Mouse (Mus musculus) liver, embryonic 13.5 days (tissue): ENCODE data around the gene Ube2q1. TPM values are rescaled to one million over a fixed set of nuclear protein-coding genes. Genes with fewer than 3 reads are reported as not detected.

Experiments
- ATAC-seq: fragments of 200-750 bp; cut with Nextera tagmentation; 2 replicates; pipeline ENCODE4 v1.8.0; 2017; ENCODE audit warnings: low read depth, mild to moderate bottlenecking, moderate number of reproducible peaks, moderate library complexity
- DNase-seq: peaks from one replicate; pipeline ENCODE4 v3.0.0; 2022
- H3K27ac ChIP-seq: fragments of 300-500 bp; sonication (generic); 2 replicates; pipeline ENCODE4 v1.5.1; 2015; ENCODE audit warnings: moderate library complexity, mild to moderate bottlenecking, inconsistent platforms
- H3K27me3 ChIP-seq: fragments of 300-500 bp; sonication (generic); 2 replicates; pipeline ENCODE4 v1.6.1; 2015; ENCODE audit warnings: mild to moderate bottlenecking, inconsistent platforms
- H3K36me3 ChIP-seq: fragments of 300-500 bp; sonication (generic); 2 replicates; pipeline ENCODE4 v1.6.1; 2015; ENCODE audit warnings: mild to moderate bottlenecking, inconsistent platforms
- H3K4me1 ChIP-seq: fragments of 300-500 bp; sonication (generic); replicated peaks from 2 replicates; pipeline ENCODE4 v1.6.1; 2015; ENCODE audit warnings: inconsistent platforms
- H3K4me2 ChIP-seq: fragments of 300-500 bp; sonication (generic); 2 replicates; pipeline ENCODE4 v1.6.1; 2015; ENCODE audit warnings: inconsistent platforms, mild to moderate bottlenecking, moderate library complexity
- H3K4me3 ChIP-seq: fragments of 300-500 bp; sonication (generic); replicated peaks from 2 replicates; pipeline ENCODE4 v1.5.1; 2015; ENCODE audit warnings: mild to moderate bottlenecking, inconsistent platforms
- H3K9ac ChIP-seq: fragments of 300-500 bp; sonication (generic); 2 replicates; pipeline ENCODE4 v1.6.1; 2015; ENCODE audit warnings: mild to moderate bottlenecking, inconsistent platforms
- H3K9me3 ChIP-seq: fragments of 300-500 bp; sonication (generic); replicated peaks from 2 replicates; pipeline ENCODE4 v1.6.1; 2016; ENCODE audit warnings: inconsistent platforms
- WGBS: fragments of 180-500 bp; shearing (Covaris S2); methylation state at CpG from one replicate; pipeline ENCODE4 v1.1.7; 2015; ENCODE audit not compliant: insufficient replicate concordance; 5-methylcytosine and 5-hydroxymethylcytosine counted together
- polyA plus RNA-seq: library from polyadenylated mRNA; unstranded; fragments of >200 nt; fragmentation: Nextera tagmentation; extraction: Ambion mirVana; gene quantifications from 2 replicates; pipeline ENCODE4 v1.2.1, GENCODE M21; 2015

Ube2q1 gene
- polyA plus RNA-seq, 1 experiment from 2014 or later: 3.5 TPM

DNA sequence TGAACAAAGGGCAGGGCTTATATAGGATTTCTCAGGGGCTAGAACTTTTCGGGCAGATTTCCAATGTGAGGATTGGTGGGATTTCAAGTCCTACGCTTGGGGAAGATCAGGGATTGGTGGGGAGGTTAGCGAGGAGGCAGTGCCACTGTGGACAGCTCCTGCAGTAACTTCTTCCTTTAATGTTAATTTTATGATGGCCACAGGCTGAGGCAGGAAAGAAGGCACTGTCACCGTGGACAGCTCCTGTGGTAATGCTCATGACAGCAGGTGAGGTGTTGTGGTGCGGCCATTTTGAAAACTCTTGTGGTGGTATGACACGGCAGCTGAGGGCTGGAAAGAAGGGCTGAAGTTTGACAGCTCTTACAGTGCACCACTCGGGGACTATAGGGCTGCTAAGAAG lies 3.8 kb upstream of the Ube2q1 start:
- H3K27ac ChIP-seq: no peak overlapping the region
- H3K9ac ChIP-seq: no peak overlapping the region
- WGBS: 61% methylated on average over 7 of the region's 7 CpGs

DNA sequence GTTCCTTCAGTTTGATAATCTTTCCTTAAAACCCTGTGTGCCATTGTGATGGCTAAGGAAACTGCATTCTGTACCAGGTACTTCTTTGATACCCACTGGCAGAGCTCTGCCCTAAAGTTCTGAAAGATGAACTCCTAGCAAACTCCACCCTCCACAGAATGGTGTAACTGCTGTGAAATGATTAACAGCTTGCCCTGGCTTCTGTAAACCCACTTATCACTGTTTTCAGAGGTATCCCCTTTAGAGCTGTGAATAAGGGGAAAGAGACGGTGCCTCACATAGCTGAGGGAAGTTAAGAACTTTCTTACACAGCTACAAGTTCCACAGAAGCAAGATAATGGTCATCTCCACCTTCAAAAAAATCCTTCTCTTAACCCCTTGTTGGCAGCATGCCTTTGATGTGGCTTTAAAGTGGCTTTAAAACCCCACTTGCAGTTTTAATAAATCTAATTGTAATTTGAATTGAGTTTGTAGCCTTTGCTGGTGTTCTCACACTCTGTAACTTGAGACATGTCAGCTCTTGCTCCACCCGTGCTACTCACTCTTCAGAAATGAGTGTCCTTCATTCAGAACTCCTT lies 2.9 kb upstream of the Ube2q1 start:
- Histone ChIP-seq H3K27me3 (peaks cover 6% of the 10 kb centered on the region), H3K4me3 (no peak overlapping the region), H3K9me3 (no peaks in the 10 kb centered on the region), H3K4me1 (peaks cover 48% of the 10 kb centered on the region), H3K9ac (no peak overlapping the region), H3K36me3 (no peaks in the 10 kb centered on the region), H3K27ac (no peak overlapping the region), H3K4me2 (no peak overlapping the region)
- ATAC-seq: no peak
- no peak for DNase-seq
- 31% methylated on average over 2 of the region's 2 CpGs for WGBS

More for the DNA sequence above, 3.8 kb upstream of the Ube2q1 start:
- H3K4me3 ChIP-seq: no peak overlapping the region
- H3K27me3 ChIP-seq: peaks cover 15% of the 10 kb centered on the region
- peaks cover 41% of the 10 kb centered on the region for H3K4me1 ChIP-seq
- H3K9me3 ChIP-seq: no peaks in the 10 kb centered on the region
- no peaks in the 10 kb centered on the region for H3K36me3 ChIP-seq
- no peak for ATAC-seq
- no peak overlapping the region for H3K4me2 ChIP-seq
- no peak for DNase-seq

DNA sequence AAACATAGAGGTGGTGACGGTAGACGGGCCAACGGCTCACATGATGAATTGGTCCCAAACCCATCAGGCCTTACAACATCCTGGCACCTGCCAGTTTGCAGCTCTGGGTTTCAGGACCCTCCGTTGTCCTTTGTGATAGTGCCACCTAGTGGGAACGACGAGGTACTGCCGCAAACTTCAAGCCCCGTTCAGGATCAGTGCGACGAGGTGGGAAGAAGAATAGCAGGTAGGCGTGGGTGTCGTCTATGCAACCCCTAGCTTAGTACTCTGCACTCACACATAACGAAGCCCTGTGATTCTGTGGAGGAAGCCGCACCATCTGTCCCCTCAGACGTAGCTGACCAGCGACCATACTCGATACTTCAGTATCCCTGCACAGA lies 838 bp upstream of the Ube2q1 start:
- DNase-seq (peak; percentile 73), ATAC-seq (peak; percentile 65)
- no peaks in the 10 kb centered on the region for H3K9me3 ChIP-seq
- peak overlapping the region; percentile 98 for H3K4me3 ChIP-seq
- 1% methylated on average over 17 of the region's 17 CpGs for WGBS
- H3K27ac ChIP-seq: peak overlapping the region; percentile 87
- H3K27me3 ChIP-seq: no peaks in the 10 kb centered on the region
- H3K36me3 ChIP-seq: peaks cover 19% of the 10 kb centered on the region
- H3K4me1 ChIP-seq: peaks cover 53% of the 10 kb centered on the region
- peak overlapping the region; percentile 83 for H3K4me2 ChIP-seq
- H3K9ac ChIP-seq: peak overlapping the region; percentile 98

DNA sequence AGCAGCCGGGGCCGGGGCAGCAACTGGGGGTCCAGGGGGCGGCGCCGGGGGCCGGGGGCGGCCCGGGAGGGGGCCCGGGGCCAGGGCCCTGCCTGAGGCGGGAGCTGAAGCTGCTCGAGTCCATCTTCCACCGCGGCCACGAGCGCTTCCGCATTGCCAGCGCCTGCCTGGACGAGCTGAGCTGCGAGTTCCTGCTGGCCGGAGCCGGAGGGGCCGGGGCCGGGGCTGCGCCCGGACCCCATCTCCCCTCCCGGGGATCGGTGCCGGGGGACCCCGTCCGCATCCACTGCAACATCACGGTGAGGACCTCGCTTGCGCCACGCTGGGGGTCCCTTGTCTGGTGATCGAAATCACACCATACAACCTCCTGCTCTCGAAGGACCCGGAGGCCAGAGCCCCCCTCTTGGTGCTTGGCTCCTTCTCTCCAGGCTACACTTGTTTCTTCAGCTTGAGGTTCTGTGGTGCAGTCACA lies 360 bp downstream of the Ube2q1 start:
- H3K4me3 ChIP-seq: peak overlapping the region; percentile 98
- H3K27ac ChIP-seq: peak overlapping the region; percentile 87
- H3K4me2 ChIP-seq: peak overlapping the region; percentile 83
- peaks cover 53% of the 10 kb centered on the region for H3K4me1 ChIP-seq
- no peaks in the 10 kb centered on the region for H3K27me3 ChIP-seq
- DNase-seq (peak; percentile 33), ATAC-seq (peak; percentile 33)
- no peaks in the 10 kb centered on the region for H3K9me3 ChIP-seq
- peak overlapping the region; percentile 98 for H3K9ac ChIP-seq
- peaks cover 29% of the 10 kb centered on the region for H3K36me3 ChIP-seq
- WGBS: under 1% methylated on average over 28 of the region's 37 CpGs

DNA sequence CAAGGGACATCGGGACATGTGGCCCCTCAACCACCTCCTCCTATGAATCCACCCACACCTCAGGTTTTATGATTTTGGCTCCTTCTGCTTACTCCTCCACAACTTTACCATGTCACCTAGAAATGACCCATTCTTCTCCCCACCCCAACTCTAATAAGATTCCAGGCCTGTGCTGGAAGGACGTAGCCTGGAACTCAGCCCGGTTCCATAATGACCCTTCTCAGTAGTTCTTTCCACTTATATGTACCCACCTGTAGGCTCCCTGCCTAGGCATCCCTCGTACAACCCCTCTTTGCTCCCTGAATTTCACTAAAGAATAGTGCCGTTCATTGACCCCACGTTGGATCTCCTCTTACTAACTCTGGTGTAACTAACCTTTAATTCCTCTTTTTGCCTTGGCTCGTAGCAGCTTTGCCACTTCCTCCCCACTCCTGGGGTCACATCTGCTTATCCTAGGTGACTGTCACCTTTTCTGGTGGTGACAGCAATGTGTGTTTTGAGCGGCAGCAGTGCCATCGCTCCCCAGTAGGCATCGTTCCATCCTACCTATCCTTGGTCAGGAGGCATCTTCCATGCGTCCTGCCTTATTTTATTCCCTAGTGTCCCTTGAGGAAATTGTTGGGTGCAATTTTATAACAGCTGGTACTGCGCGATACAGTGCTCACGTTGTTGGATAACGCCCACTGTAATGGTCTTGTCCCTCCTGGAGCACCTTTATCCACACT lies 982 bp downstream of the Ube2q1 start:
- peak overlapping the region; percentile 98 for H3K4me3 ChIP-seq
- no peak for ATAC-seq
- H3K4me1 ChIP-seq: peaks cover 53% of the 10 kb centered on the region
- no peaks in the 10 kb centered on the region for H3K27me3 ChIP-seq
- H3K27ac ChIP-seq: peak overlapping the region; percentile 87
- H3K9ac ChIP-seq: peak overlapping the region; percentile 98
- 25% methylated on average over 15 of the region's 15 CpGs for WGBS
- no peak for DNase-seq
- H3K36me3 ChIP-seq: peaks cover 35% of the 10 kb centered on the region
- no peaks in the 10 kb centered on the region for H3K9me3 ChIP-seq
- peak overlapping the region; percentile 83 for H3K4me2 ChIP-seq

DNA sequence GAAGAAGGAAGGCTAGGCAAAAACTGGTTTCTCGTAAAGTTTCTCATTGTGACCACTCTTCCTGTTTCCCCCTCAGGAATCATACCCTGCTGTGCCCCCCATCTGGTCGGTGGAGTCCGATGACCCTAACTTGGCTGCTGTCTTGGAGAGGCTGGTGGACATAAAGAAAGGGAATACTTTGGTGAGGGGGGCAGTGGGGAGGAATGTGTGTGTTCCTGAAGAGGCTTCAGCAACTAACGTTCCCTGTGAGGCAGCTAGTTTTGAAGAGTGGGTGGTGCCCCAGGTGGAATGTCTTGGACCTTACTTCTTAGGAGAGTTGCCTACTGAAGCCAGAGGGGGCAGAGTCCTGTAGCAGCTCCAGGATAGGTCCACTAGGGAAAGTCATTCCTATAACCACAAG lies 2.6 kb downstream of the Ube2q1 start:
- WGBS: 78% methylated on average over 4 of the region's 4 CpGs

DNA sequence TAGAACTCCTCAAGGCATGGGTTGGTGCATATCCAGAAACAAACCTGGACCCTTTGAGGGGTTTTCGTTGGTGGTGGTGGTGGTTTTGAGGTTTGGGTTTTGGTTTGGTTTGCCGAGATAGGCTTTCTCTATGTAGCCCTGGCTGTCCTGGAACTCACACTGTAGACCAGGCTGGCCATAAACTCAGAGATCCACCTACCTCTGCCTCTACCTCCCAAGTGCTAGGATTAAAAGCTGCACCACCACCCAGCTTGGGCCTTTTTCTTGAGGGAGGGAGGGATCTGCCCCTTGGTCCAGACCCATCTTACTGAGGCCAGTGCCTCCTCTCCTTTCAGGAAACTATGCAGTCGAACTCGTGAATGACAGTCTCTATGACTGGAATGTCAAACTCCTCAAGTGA lies 6.7 kb downstream of the Ube2q1 start:
- Histone ChIP-seq H3K36me3 (peaks cover 79% of the 10 kb centered on the region), H3K27me3 (no peaks in the 10 kb centered on the region), H3K9me3 (no peaks in the 10 kb centered on the region), H3K27ac (no peak overlapping the region), H3K9ac (no peak overlapping the region), H3K4me3 (no peak overlapping the region), H3K4me1 (peaks cover 12% of the 10 kb centered on the region), H3K4me2 (no peak overlapping the region)
- DNase-seq: no peak
- ATAC-seq: no peak
- WGBS: 70% methylated on average over 4 of the region's 4 CpGs

More for the DNA sequence above, 2.6 kb downstream of the Ube2q1 start:
- DNase-seq: no peak
- Histone ChIP-seq H3K4me3 (no peak overlapping the region), H3K4me2 (no peak overlapping the region), H3K27me3 (no peaks in the 10 kb centered on the region), H3K9ac (0 out of 2 replicates have a peak overlapping the region, but pooled peaks have one; percentile 98), H3K27ac (no peak overlapping the region), H3K9me3 (no peaks in the 10 kb centered on the region), H3K36me3 (peaks cover 51% of the 10 kb centered on the region), H3K4me1 (peaks cover 42% of the 10 kb centered on the region)
- no peak for ATAC-seq

DNA sequence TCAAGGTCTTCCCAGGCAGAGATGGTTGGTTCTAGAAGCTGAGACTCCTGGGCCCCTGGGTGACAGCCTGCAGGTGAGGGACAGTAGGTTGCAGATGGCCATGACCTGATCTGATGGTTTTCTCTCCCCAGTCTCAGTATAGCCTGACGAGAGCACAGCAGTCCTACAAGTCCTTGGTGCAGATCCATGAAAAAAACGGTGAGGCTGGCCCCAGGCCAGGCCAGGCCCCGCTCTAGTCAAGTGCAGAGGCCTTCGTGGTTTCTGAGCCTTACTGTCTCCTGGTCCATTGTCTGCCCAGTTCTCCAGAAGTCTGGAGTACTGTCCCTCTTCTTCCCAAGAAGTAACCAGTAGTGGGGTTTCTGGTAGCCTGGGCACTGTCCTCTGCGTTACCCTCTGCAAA lies 8.2 kb downstream of the Ube2q1 start:
- Histone ChIP-seq H3K4me2 (no peak overlapping the region), H3K36me3 (peaks cover 68% of the 10 kb centered on the region), H3K9ac (no peak overlapping the region), H3K27me3 (no peaks in the 10 kb centered on the region), H3K27ac (no peak overlapping the region), H3K9me3 (no peaks in the 10 kb centered on the region), H3K4me3 (no peak overlapping the region), H3K4me1 (peaks cover 8% of the 10 kb centered on the region)
- WGBS: 73% methylated on average over 5 of the region's 5 CpGs
- DNase-seq (no peak), ATAC-seq (no peak)

DNA sequence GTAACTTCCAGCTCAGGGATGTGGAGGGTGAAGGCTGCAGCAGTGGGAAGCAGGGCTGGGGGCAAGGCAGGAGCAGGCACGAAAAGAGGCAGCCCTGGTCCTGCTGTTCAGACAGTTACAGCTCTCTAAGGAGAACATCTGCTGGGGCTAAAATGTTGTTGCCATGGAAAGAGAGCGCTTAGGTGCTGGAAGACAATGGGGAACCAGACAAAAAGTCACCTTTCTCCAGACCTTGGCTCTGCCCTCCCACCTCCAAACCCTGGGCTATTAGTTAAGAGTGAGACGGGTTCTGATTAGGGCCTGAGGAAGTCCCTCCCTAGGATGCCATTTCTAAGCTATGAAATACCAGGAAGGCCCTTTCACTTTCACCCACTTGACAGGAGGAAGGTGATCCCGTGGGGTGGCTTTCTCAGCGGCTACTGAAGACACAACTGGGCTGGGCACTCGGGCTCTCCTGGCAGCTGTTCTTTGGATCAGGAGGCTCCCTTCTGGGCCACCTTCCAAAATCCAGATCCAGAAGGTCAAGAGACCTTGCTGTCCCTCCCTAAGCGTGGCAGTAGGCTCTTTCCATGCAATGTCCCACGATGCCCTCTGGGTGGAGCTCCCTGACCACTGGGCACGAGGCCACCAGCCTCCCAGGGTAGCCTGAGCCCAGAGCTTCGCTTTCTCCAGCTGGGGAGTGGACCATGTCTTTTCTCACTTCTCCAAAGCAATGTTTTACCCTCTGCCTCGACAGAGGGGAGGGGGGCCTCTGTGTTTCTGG lies 11.8 kb downstream of the Ube2q1 start:
- H3K9ac ChIP-seq: no peak overlapping the region
- peaks cover 36% of the 10 kb centered on the region for H3K36me3 ChIP-seq
- peak; percentile 31 for DNase-seq
- no peak overlapping the region for H3K4me3 ChIP-seq
- peaks cover 8% of the 10 kb centered on the region for H3K4me1 ChIP-seq
- WGBS: 18% methylated on average over 11 of the region's 11 CpGs
- peak; percentile 65; the same call in 1 of the 2 replicates for ATAC-seq
- H3K9me3 ChIP-seq: no peaks in the 10 kb centered on the region
- 0 out of 2 replicates have a peak, but pooled peaks cover 5% of the 10 kb centered on the region for H3K27me3 ChIP-seq
- H3K27ac ChIP-seq: no peak overlapping the region
- peak overlapping the region; percentile 28; the same call in 1 of the 2 replicates for H3K4me2 ChIP-seq

DNA sequence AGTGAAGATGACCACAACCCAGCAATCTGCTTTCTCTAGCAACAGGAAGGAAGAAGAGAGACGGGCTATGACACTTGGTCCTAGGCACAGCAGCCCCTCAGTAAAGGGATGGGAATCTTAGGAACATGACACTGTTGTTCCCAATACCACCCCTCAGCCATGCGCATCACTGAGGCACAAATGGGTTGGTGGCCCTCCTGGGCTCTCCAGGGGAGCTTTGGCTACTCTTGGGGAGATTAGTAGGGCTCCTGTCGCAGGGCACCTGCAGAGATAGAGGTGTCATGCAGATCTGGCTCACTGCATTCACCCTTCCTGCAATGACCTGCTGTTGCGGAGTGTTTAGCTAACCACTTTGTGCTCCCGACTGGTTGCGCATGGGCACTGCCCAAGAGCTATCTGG lies 12.9 kb downstream of the Ube2q1 start:
- H3K4me3 ChIP-seq: no peak overlapping the region
- no peak for DNase-seq
- ATAC-seq: no peak
- H3K27ac ChIP-seq: no peak overlapping the region
- H3K9ac ChIP-seq: no peak overlapping the region
- WGBS: 69% methylated on average over 6 of the region's 6 CpGs
- H3K4me2 ChIP-seq: no peak overlapping the region
- H3K4me1 ChIP-seq: peaks cover 8% of the 10 kb centered on the region
- H3K36me3 ChIP-seq: peaks cover 25% of the 10 kb centered on the region
- H3K27me3 ChIP-seq: 0 out of 2 replicates have a peak, but pooled peaks cover 5% of the 10 kb centered on the region
- no peaks in the 10 kb centered on the region for H3K9me3 ChIP-seq

DNA sequence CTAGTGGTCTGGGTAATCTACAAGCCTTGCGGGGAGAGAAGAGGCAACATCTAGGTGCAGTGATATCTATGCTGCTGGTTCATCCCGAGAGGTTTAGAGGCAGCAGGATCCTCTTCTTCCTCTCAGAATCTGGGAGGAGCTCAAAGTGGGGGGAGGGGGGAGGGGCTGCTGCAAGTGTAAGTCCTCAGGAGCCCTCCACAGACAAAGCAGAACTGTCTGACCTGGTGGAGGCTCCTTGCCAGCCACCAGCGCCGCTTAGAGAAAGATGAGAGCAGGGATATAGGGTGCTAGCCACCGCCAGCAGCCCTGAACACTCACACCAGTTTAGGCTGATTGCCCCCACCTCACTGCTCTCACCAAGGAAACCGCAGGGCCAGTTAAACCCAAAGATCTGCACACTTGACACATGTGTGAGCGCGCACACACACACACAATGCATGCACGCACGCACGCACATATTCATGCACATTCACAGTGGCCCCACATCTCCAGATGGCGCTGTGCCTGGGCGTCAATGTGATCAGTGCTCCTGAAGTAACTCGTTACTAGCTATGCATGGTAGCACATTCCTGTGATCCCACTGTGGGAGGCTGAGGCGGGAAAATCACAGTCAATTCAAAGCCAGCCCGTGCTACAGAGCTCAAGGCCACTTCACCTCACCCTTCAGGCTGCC lies 15.4 kb downstream of the Ube2q1 start:
- Histone ChIP-seq H3K9me3 (no peaks in the 10 kb centered on the region), H3K9ac (no peak overlapping the region), H3K4me1 (peaks cover 8% of the 10 kb centered on the region), H3K27me3 (0 out of 2 replicates have a peak, but pooled peaks cover 5% of the 10 kb centered on the region), H3K4me3 (no peak overlapping the region), H3K27ac (no peak overlapping the region), H3K4me2 (no peak overlapping the region), H3K36me3 (0 out of 2 replicates have a peak, but pooled peaks cover 2% of the 10 kb centered on the region)
- ATAC-seq (no peak), DNase-seq (no peak)
- WGBS: 66% methylated on average over 16 of the region's 16 CpGs
